Mouse (Mus musculus): ENCODE measurements at regions not wholly inside any gene's neighbourhood (a gene's known extent, or its start where the extent isn't known, plus 50 kb on each side); places are given as distances from the start of the nearest gene placed in this dataset.

DNA sequence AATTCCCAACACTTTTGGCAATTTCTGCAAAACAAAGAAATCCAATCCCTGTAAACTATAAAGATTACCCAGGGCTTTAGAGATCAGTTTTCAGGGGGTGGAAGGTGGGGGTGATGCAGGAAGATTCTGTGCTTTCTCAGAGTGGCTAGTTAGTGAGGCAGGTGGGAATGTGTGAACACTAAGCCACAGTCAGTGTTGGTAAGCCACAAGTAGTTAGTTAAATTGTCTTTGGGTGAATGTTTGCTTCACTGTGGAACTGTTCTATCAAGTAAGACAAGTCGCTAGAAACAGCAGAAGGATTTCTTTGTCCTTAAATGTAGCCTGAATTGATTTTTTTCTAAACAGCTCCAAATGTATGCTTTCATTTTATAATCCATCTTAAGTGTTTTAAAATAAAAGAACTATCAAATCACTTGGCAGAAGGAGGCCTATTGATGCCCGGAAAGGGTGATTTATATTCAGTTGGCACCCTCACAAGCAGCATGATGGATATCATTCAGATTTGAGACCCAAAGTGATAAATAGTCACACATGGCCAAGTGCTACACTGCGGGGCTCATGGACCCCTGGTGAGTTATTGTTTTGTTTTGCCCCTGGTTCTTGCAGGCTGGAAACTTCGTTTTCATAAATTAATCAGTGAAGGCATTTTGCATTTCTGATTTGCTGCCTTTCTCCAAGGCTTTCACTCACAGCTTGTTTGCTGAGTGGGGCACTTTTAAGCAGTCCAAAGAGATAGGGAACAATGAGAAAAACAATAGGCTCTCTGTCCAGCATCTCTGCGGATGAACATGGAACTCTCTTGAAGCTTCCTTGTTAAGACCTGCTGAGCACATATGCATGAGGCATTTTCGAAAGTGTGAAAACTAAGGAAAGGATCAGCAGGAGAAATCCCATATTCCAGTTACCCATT, 325.4 kb downstream of the 4933405O20Rik start:
- no peaks in the 10 kb centered on the region for H3K36me3 ChIP-seq (ENCODE audit: control insufficient read depth, insufficient read depth, low read length)
- 16% methylated on average over 6 of the region's 6 CpGs for WGBS
- no peak overlapping the region for H3K9ac ChIP-seq (ENCODE audit: low read depth, low read length)
- H3K27me3 ChIP-seq (ENCODE audit: control insufficient read depth, insufficient read depth, low read depth, low read length) = no peaks in the 10 kb centered on the region
- H3K9me3 ChIP-seq (replicated peaks; ENCODE audit: control insufficient read depth, low read length, poor library complexity, severe bottlenecking) = no peaks in the 10 kb centered on the region
- peaks cover 10% of the 10 kb centered on the region; the same call in 1 of the 2 replicates for H3K4me1 ChIP-seq (ENCODE audit: control insufficient read depth, insufficient read depth, low read length)
- ATAC-seq = peak; percentile 71; the same call in 1 of the 2 replicates
- no peak overlapping the region for H3K4me2 ChIP-seq (ENCODE audit: low read length)
- no peak overlapping the region for H3K4me3 ChIP-seq (ENCODE audit: low read depth, low read length)
- H3K27ac ChIP-seq (ENCODE audit: low read length) = no peak overlapping the region

DNA sequence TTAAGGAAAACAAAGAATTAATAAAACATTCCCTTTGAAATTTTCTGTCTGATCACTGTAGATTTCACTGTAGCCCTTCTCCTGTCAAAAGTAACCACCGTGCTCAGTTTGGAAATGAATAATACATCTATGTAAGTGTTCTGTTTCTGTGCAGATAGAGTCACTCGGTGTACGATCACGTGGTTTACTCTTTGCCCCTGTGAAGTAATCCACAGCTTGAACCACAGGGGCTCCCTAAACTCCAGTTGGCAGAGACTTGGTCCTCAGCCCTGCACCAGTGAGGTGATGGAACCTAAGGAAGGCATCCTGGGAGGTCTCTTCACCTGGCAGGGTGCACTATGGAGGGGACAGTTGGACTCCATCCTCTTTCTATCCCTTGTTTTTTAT, 326.0 kb downstream of the 4933405O20Rik start:
- Histone ChIP-seq H3K9me3 (replicated peaks; ENCODE audit: control insufficient read depth, low read length, poor library complexity, severe bottlenecking) (no peaks in the 10 kb centered on the region), H3K4me2 (ENCODE audit: low read length) (no peak overlapping the region), H3K4me3 (ENCODE audit: low read depth, low read length) (no peak overlapping the region), H3K4me1 (ENCODE audit: control insufficient read depth, insufficient read depth, low read length) (peaks cover 10% of the 10 kb centered on the region; the same call in 1 of the 2 replicates), H3K27ac (ENCODE audit: low read length) (no peak overlapping the region), H3K9ac (ENCODE audit: low read depth, low read length) (no peak overlapping the region), H3K36me3 (ENCODE audit: control insufficient read depth, insufficient read depth, low read length) (no peaks in the 10 kb centered on the region), H3K27me3 (ENCODE audit: control insufficient read depth, insufficient read depth, low read depth, low read length) (no peaks in the 10 kb centered on the region)
- peak; percentile 51; the same call in 1 of the 2 replicates for ATAC-seq
- WGBS = 28% methylated on average over 4 of the region's 4 CpGs
